Mouse (Mus musculus) adrenal gland, postnatal 36 days (tissue): ENCODE measurements at regions not wholly inside any gene's neighbourhood (a gene's known extent, or its start where the extent isn't known, plus 50 kb on each side); places are given as distances from the start of the nearest gene placed in this dataset.

ENCODE experiments used
- DNase-seq, 2 experiments: peaks; one replicate each; pipeline ENCODE4 v3.0.0; 2021; ENCODE audit warnings: mixed read lengths in 1 of 2

GRCm38 (mm10) chr2:27812946-27813345 is 73.3 kb upstream of the Col5a1 start:
- peak; percentile 42 to 53 for DNase-seq

- peak; percentile 39 to 59 for DNase-seq
Measured at GRCm38 (mm10) chr2:27813370-27813769, 72.9 kb upstream of the Col5a1 start.

- DNase-seq = peak; percentile 53 to 61
Measured at GRCm38 (mm10) chr2:27818656-27819055, 67.6 kb upstream of the Col5a1 start.

GRCm38 (mm10) chr2:27826826-27827225 is 59.4 kb upstream of the Col5a1 start:
- no peak for DNase-seq

- DNase-seq = no peak
Measured at GRCm38 (mm10) chr2:27827582-27827981, 58.6 kb upstream of the Col5a1 start.

- DNase-seq = no peak
Measured at GRCm38 (mm10) chr2:27828237-27828636, 58.0 kb upstream of the Col5a1 start.

GRCm38 (mm10) chr2:27829551-27829950 is 56.7 kb upstream of the Col5a1 start:
- no peak for DNase-seq

GRCm38 (mm10) chr2:27834971-27835370 is 51.3 kb upstream of the Col5a1 start:
- DNase-seq = no peak

- no peak for DNase-seq
Measured at GRCm38 (mm10) chr2:27835758-27836460, 50.3 kb upstream of the Col5a1 start.
